Mouse (Mus musculus) heart, adult 2 months (tissue): ENCODE results near the gene Nek6. TPM values are rescaled to one million over a fixed set of nuclear protein-coding genes. Genes with fewer than 3 reads are reported as not detected.

Source experiments
- DNase-seq, 2 experiments: peaks; one replicate each; pipeline ENCODE4 v3.0.0; 2021
- H3K27ac ChIP-seq: fragments of 200-600 bp; 2 replicates; pipeline ENCODE4 v1.8.1; 2022
- H3K27me3 ChIP-seq: fragments of 200-500 bp; 2 replicates; pipeline ENCODE4 v1.6.1; 2012; ENCODE audit warnings: mild to moderate bottlenecking, low read length, inconsistent platforms, mixed read lengths; ENCODE audit not compliant: control insufficient read depth, insufficient read depth
- H3K36me3 ChIP-seq: fragments of 200-500 bp; 2 replicates; pipeline ENCODE4 v1.6.1; 2012; ENCODE audit warnings: low read length, inconsistent platforms; ENCODE audit not compliant: control insufficient read depth, insufficient read depth
- H3K4me1 ChIP-seq: fragments of 200-500 bp; 2 replicates; pipeline ENCODE4 v1.6.1; 2011; ENCODE audit warnings: low read length; ENCODE audit not compliant: control insufficient read depth, insufficient read depth
- H3K4me3 ChIP-seq: fragments of 200-600 bp; 2 replicates; pipeline ENCODE4 v1.8.1; 2022
- H3K79me2 ChIP-seq: fragments of 200-500 bp; replicated peaks from 2 replicates; pipeline ENCODE4 v1.6.1; 2012; ENCODE audit warnings: mild to moderate bottlenecking, inconsistent platforms, low read length, moderate library complexity, mixed read lengths; ENCODE audit not compliant: control insufficient read depth, insufficient read depth
- H3K9ac ChIP-seq: fragments of 200-500 bp; 2 replicates; pipeline ENCODE4 v1.6.1; 2012; ENCODE audit warnings: low read depth, mild to moderate bottlenecking, control low read depth, inconsistent platforms, low read length, mixed read lengths
- CTCF ChIP-seq: fragments of 200-600 bp; IDR thresholded peaks from 2 replicates; pipeline ENCODE4 v1.8.1; 2022; ENCODE audit warnings: antibody characterized with exemption, mild to moderate bottlenecking, moderate library complexity
- EP300 ChIP-seq: fragments of 200-500 bp; IDR thresholded peaks from 2 replicates; pipeline ENCODE4 v1.6.1; 2011; ENCODE audit warnings: low read depth, low read length, control low read depth; ENCODE audit not compliant: insufficient read depth
- POLR2A ChIP-seq: fragments of 200-500 bp; IDR thresholded peaks from 2 replicates; pipeline ENCODE4 v1.6.1; 2011; ENCODE audit warnings: mild to moderate bottlenecking, low read depth, low read length, control low read depth; ENCODE audit not compliant: insufficient read depth
- WGBS: fragments of 180-500 bp; shearing (Covaris S2); methylation state at CpG from one replicate; pipeline ENCODE4 v1.1.7; 2018; 5-methylcytosine and 5-hydroxymethylcytosine counted together
- intact Hi-C: fragments of 180-260 bp; cut with DNase I; formaldehyde crosslinking; loops from one replicate; pipeline ENCODE4 v1.15.1; 2025
- polyA plus RNA-seq: library from polyadenylated mRNA; depleted of rRNA; stranded (reverse); fragments of >200 nt; gene quantifications from 2 replicates; pipeline ENCODE4 v1.2.3, GENCODE M21; 2012
- total RNA-seq, 2 experiments: library from RNA; stranded (reverse); gene quantifications; 2 replicates each; pipeline ENCODE4 v1.2.3; 2021

Gene Nek6
- total and polyA plus RNA-seq, 3 experiments = 2.9 to 5.8 (median 3.3) TPM

DNA sequence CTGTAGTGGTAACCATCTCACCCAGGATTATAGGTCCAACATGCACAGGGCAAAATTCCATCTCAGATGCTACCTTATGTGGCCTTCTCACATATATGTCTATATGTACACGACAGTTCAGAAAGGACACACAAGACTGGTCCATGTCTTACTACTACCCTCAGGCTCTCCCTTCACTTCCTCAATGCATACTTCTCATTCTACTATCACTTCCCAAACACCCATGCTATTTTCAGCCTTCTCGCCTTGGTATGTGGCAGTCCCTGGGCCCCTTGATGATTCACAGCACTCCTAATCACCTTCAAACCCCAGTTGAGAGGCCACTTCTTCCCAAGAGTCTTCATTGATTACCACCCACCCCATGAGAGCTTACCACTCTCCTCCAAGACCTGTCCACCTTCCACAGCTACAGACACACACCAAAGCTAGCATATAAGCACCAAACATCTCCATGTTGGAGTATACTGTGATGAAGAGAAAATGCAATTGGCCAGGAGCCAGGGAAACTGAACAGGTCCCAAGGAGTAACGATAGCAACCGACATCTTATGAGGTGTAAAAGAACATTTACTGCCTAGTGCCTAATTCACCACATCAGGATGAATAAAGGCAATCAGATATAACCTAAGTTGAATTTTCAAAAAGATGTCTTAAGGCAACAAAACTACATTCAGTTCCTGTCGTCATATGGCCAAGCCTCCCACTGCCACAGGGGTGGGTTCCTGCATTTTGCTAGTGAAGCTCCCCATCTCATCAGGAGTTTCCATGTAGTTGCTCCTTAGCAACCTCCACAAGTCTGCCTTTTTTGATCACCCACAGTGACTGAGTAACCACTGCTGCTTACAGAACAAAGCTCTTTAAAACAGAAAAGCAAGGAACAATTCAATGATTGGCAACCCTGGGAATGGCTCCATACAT lies 105.8 kb downstream of the Nek6 start:
- intact Hi-C loops = no loop called here
- Histone ChIP-seq H3K4me3 (no peak overlapping the region), H3K36me3 (peaks cover 4% of the 10 kb centered on the region), H3K9ac (no peak overlapping the region), H3K27me3 (no peaks in the 10 kb centered on the region), H3K27ac (no peak overlapping the region), H3K79me2 (peaks cover 5% of the 10 kb centered on the region; the same call in 1 of the 2 replicates), H3K4me1 (peaks cover 4% of the 10 kb centered on the region; the same call in 1 of the 2 replicates)
- no peak for DNase-seq
- TF ChIP-seq POLR2A (no peak), EP300 (no peak), CTCF (no peak)
- 90% methylated on average over 5 of the region's 5 CpGs for WGBS

DNA sequence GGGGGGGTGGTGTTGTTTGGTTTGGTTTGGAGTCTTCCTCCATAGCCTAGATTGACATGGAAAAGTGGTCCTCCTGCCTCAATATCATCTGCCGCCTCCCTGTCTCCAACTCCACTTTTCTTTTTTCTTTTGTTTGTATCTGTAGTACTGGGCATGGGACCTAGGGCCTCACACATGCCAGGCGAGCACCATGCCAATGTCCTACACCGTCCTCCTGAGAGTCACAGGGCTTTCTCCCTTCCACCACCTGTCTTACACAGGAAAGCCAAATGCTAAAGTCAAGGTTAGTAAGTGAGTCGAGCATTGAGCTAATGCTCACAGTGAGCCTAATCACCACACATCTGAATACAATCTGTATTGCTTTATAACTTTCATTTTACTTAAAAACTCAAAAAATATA lies 108.3 kb downstream of the Nek6 start:
- Histone ChIP-seq H3K4me3 (no peak overlapping the region), H3K27me3 (no peaks in the 10 kb centered on the region), H3K27ac (no peak overlapping the region), H3K36me3 (peaks cover 4% of the 10 kb centered on the region), H3K4me1 (peaks cover 6% of the 10 kb centered on the region), H3K79me2 (peaks cover 9% of the 10 kb centered on the region), H3K9ac (no peak overlapping the region)
- DNase-seq = no peak
- 68% methylated on average over 4 of the region's 4 CpGs for WGBS
- TF ChIP-seq EP300 (no peak), CTCF (no peak), POLR2A (no peak)
- intact Hi-C loops = no loop called here

DNA sequence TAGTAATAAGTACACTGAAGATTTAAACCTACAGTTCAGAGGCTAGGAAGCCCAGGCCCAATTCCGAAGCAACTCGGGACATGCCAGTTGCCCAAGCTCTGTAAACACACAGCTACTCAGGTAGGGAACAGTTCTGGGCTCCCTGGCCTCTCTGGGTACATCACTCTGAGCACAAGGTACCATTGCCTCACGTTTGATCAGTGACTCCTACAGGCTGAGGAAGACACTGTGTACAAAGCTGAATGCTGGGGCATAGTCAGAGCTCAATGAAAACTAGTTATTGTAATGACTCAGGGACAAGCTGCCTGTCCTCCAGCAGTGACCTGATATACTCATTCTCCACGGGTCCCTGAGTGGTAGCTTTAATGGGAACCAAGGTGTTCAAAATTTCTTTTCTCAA lies 109.6 kb downstream of the Nek6 start:
- DNase-seq = no peak
- 86% methylated on average over 4 of the region's 4 CpGs for WGBS
- no peak overlapping the region for H3K4me3 ChIP-seq
- TF ChIP-seq CTCF = no peak
- peaks cover 4% of the 10 kb centered on the region for H3K36me3 ChIP-seq
- no peaks in the 10 kb centered on the region for H3K27me3 ChIP-seq
- no peak overlapping the region for H3K27ac ChIP-seq
- H3K79me2 ChIP-seq = peaks cover 11% of the 10 kb centered on the region
- H3K9ac ChIP-seq = no peak overlapping the region
- H3K4me1 ChIP-seq = peaks cover 6% of the 10 kb centered on the region
- intact Hi-C loops = no loop called here

DNA sequence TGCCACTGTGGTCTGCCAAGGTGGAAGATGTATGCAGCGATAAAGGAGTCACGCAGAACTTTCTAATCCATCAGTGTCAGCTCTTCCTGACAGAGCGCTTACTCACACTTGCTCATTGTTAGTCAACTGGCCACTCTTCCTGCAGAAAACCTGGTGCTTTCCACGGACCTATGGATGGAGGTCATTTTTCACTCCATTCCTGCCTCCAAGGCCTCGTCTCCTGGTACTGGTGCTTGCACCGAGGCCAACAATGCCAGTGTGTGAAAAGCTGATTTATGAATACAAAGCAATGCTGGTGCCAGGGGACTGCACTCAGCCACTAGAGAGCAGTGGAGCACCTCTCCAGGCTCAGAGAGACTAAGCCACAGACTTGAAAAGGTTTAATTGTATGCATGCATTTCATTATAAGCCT lies 110.2 kb downstream of the Nek6 start:
- WGBS = 64% methylated on average over 6 of the region's 6 CpGs

DNA sequence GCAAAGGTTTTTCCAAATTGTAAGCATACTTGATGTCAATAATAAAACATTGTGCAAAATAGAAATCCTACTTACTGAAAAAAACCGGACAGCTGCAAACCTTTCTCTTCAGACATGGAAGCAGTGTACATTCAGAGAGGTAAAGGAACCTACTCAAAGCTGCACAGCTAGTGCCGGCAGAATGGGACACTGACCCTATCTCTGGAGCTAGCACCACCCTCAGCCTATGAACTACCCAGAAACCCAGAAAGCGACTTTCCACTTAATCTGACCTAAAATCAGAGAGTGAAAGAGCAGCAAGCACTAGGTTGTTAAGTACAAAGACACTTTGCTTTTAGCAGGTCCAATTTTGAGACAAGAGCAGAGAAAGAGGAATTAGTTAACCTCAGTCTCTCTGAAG lies 112.0 kb downstream of the Nek6 start:
- no peak for DNase-seq
- TF ChIP-seq CTCF = no peak
- TF ChIP-seq POLR2A = no peak
- TF ChIP-seq EP300 = no peak
- WGBS = 86% methylated on average over 3 of the region's 3 CpGs
- Histone ChIP-seq H3K27me3 (no peaks in the 10 kb centered on the region), H3K4me3 (no peak overlapping the region), H3K27ac (no peak overlapping the region), H3K4me1 (peaks cover 4% of the 10 kb centered on the region), H3K79me2 (peaks cover 9% of the 10 kb centered on the region), H3K36me3 (peaks cover 4% of the 10 kb centered on the region), H3K9ac (no peak overlapping the region)
- intact Hi-C loops = no loop called here

More for the DNA sequence above, 110.2 kb downstream of the Nek6 start:
- DNase-seq = no peak
- peaks cover 4% of the 10 kb centered on the region for H3K36me3 ChIP-seq
- no peak overlapping the region for H3K4me3 ChIP-seq
- intact Hi-C loops = no loop called here
- H3K27me3 ChIP-seq = no peaks in the 10 kb centered on the region
- TF ChIP-seq CTCF (peak; percentile 29), EP300 (no peak), POLR2A (no peak)
- no peak overlapping the region for H3K27ac ChIP-seq
- no peak overlapping the region for H3K9ac ChIP-seq
- H3K79me2 ChIP-seq = peaks cover 11% of the 10 kb centered on the region
- H3K4me1 ChIP-seq = peaks cover 5% of the 10 kb centered on the region

DNA sequence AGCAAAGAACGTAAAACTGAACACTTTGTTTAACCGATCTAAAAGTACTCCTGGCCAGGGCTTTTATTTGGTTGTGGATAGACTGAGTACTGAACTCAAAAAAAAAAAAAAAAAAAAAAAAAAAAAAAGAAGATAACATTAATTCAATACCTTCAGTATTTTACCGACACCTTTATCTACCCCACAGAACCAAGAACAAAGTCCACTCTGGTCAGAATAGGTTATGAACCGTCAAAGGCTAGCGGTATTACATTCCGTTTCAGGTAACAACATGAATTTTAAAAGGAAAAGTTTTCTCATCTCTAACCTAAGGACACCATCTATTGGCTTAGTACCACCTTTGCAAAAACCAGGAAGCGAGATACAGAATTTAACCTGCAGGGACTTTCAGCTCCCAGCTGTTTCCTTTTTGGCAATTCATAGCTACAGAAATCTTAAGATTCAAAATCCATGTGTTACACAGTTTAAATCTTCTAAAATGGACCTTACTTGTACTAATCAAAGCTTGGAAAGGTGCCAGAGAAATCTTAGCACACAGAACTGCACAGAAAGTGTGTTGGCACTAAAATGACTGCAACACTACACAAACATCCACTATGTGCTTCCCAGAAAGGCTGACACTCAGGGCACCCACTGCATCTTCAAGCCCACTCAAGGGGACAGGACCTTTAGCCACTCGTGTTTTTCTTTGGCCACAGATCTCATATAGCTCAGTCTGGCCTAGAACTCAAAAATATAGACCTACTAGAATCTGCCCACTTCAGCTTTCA lies 112.6 kb downstream of the Nek6 start:
- Histone ChIP-seq H3K79me2 (peaks cover 9% of the 10 kb centered on the region), H3K4me1 (peaks cover 4% of the 10 kb centered on the region), H3K27ac (no peak overlapping the region), H3K9ac (no peak overlapping the region), H3K36me3 (peaks cover 4% of the 10 kb centered on the region), H3K4me3 (no peak overlapping the region), H3K27me3 (no peaks in the 10 kb centered on the region)
- DNase-seq = no peak
- no peak for TF ChIP-seq CTCF
- TF ChIP-seq EP300 = no peak
- TF ChIP-seq POLR2A = no peak
- whole genome bisulfite sequencing = 73% methylated on average over 8 of the region's 8 CpGs
- intact Hi-C loops = no loop called here
